ENCODE assay signal across 25 mouse cellular contexts in the genomic region with DNA sequence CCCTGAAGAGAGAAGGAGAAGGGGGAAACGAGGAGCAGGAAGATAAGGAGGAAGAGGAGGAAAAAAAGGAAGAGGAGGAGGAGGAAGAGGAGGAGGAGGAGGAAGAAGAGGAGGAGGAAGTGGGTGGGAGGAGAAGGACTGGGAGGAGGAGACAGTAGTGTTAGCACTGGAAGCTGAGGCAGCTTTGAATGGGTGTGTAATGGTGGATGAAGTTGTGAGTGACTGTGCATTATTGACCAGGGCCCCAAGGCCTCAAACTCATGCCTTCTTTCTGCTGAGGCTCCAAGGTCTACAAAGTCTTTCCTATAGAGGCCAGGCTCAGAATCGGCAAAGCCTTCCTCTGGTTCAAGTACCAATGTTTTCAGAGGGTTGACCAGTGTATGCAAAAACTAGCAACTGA. TPM values are rescaled to one million over a fixed set of nuclear protein-coding genes. Genes with fewer than 3 reads are reported as not detected.
DNase-seq lines count a peak whose midpoint lies in the region; ATAC-seq and TF ChIP-seq lines count a peak whose summit lies in the region.
"Had no signal": no experiment of that assay in that cellular context is flagged by ENCODE, and none has a peak within 500 bp of the region (broad histone marks: within the 10 kb centered on the region; RNA-seq: fewer than 3 reads in every experiment).

No protein-coding gene starts in this region.

- peak; percentile 68 for ATAC-seq in liver, embryonic 12.5 days
- peak; percentile 68 for ATAC-seq in liver, embryonic 16.5 days (ENCODE audit: low read depth)
- ATAC-seq in hindbrain, embryonic 16.5 days, result no peak
- ATAC-seq: forebrain, embryonic 14.5 days; hindbrain, postnatal 0 days had no signal

- H3K4me1 ChIP-seq in MEL (ENCODE audit: control insufficient read depth in 1 of 2, insufficient read depth in 2 of 2, low read length in 2 of 2), result peaks cover 14 to 21% of the 10 kb centered on the region in 2 experiments
- peaks cover 31% of the 10 kb centered on the region for H3K4me1 ChIP-seq in bone marrow macrophage, adult 2 months (ENCODE audit: control insufficient read depth, insufficient read depth, low read length)
- peaks cover 42% of the 10 kb centered on the region for H3K4me1 ChIP-seq in liver, embryonic 12.5 days
- peaks cover 36% of the 10 kb centered on the region for H3K4me1 ChIP-seq in liver, embryonic 16.5 days (ENCODE audit: control insufficient read depth, low read depth, low read length)
- H3K4me1 ChIP-seq in hindbrain, embryonic 16.5 days (ENCODE audit: control insufficient read depth, insufficient read depth, low read depth, low read length), result no peaks in the 10 kb centered on the region
- H3K4me1 ChIP-seq: embryonic facial prominence, embryonic 13.5 days; hindbrain, embryonic 12.5 days had no signal

- H3K36me3 ChIP-seq in MEL (ENCODE audit: control insufficient read depth in 1 of 2, insufficient read depth in 2 of 2, low read length in 2 of 2), result peaks cover 0 to 15% of the 10 kb centered on the region in 2 experiments; a peak in 2 of 4 replicates
- no peaks in the 10 kb centered on the region for H3K36me3 ChIP-seq in liver, embryonic 12.5 days
- no peaks in the 10 kb centered on the region for H3K36me3 ChIP-seq in liver, embryonic 16.5 days (ENCODE audit: control insufficient read depth, insufficient read depth)
- no peaks in the 10 kb centered on the region for H3K36me3 ChIP-seq in hindbrain, embryonic 16.5 days (ENCODE audit: control insufficient read depth, insufficient read depth, low read length)
- H3K36me3 ChIP-seq: embryonic facial prominence, embryonic 13.5 days; forebrain, embryonic 10.5 days; hindbrain, embryonic 12.5 days had no signal

- TF ChIP-seq CTCF in MEL (IDR thresholded peaks at IDR 0.05 in 2 of 3, conservative IDR thresholded peaks at IDR 0.05 in 1 of 3; ENCODE audit: control insufficient read depth in 1 of 3, insufficient read depth in 1 of 3, low read depth in 2 of 3, low read length in 3 of 3, poor library complexity in 1 of 3, severe bottlenecking in 1 of 3), result no peak
- no peak for TF ChIP-seq CTCF in bone marrow macrophage, adult 2 months (IDR thresholded peaks at IDR 0.05; ENCODE audit: low read depth, low read length)

- no peak for TF ChIP-seq RAD21 in MEL (IDR thresholded peaks at IDR 0.05; ENCODE audit: low read depth, low read length)

- no peak for TF ChIP-seq EP300 in MEL (IDR thresholded peaks at IDR 0.05; ENCODE audit: low read depth in 1 of 2, low read length in 2 of 2)

- H3K4me3 ChIP-seq in MEL (ENCODE audit: control insufficient read depth in 1 of 2, insufficient read depth in 1 of 2, low read depth in 2 of 2, low read length in 2 of 2), result no peak overlapping the region
- H3K4me3 ChIP-seq in bone marrow macrophage, adult 2 months (ENCODE audit: insufficient read depth, low read length), result no peak overlapping the region
- no peak overlapping the region for H3K4me3 ChIP-seq in liver, embryonic 12.5 days
- no peak overlapping the region for H3K4me3 ChIP-seq in liver, embryonic 16.5 days (ENCODE audit: low read depth, low read length)
- H3K4me3 ChIP-seq in hindbrain, embryonic 16.5 days (ENCODE audit: low read length), result no peak overlapping the region
- H3K4me3 ChIP-seq: embryonic facial prominence, embryonic 13.5 days; forebrain, embryonic 10.5 days; gastrocnemius, adult 2 months; hindbrain, embryonic 12.5 days had no signal

- no peak overlapping the region for H3K9ac ChIP-seq in MEL (ENCODE audit: control insufficient read depth, low read depth, low read length, poor library complexity, severe bottlenecking)
- H3K9ac ChIP-seq in liver, embryonic 12.5 days, result no peak overlapping the region
- no peak overlapping the region for H3K9ac ChIP-seq in liver, embryonic 16.5 days (ENCODE audit: low read depth, low read length)
- no peak overlapping the region for H3K9ac ChIP-seq in hindbrain, embryonic 16.5 days (ENCODE audit: low read depth, low read length)
- H3K9ac ChIP-seq: embryonic facial prominence, embryonic 13.5 days; hindbrain, embryonic 12.5 days had no signal

- no peaks in the 10 kb centered on the region for H3K9me3 ChIP-seq in MEL (replicated peaks; ENCODE audit: insufficient read depth, low read length)
- H3K9me3 ChIP-seq in liver, embryonic 12.5 days (replicated peaks), result no peaks in the 10 kb centered on the region; the same call in 1 of the 2 replicates
- no peaks in the 10 kb centered on the region for H3K9me3 ChIP-seq in liver, embryonic 16.5 days (replicated peaks; ENCODE audit: control insufficient read depth, low read length)
- H3K9me3 ChIP-seq in hindbrain, embryonic 16.5 days (ENCODE audit: control insufficient read depth, low read length), result peaks cover 2% of the 10 kb centered on the region; the same call in 1 of the 2 replicates
- H3K9me3 ChIP-seq: embryonic facial prominence, embryonic 13.5 days; hindbrain, embryonic 12.5 days had no signal

- WGBS in liver, embryonic 12.5 days (ENCODE audit: insufficient replicate concordance), result 50% methylated on average over 2 of the region's 2 CpGs
- WGBS in liver, embryonic 16.5 days (ENCODE audit: insufficient replicate concordance), result 44% methylated on average over 2 of the region's 2 CpGs
- WGBS in hindbrain, embryonic 16.5 days, result 80% methylated on average over 2 of the region's 2 CpGs

- TF ChIP-seq POLR2A in MEL (IDR thresholded peaks at IDR 0.05; ENCODE audit: control insufficient read depth in 1 of 2, insufficient read depth in 1 of 2, low read depth in 1 of 2, low read length in 2 of 2, poor library complexity in 1 of 2), result no peak
- TF ChIP-seq POLR2A in bone marrow macrophage, adult 2 months (IDR thresholded peaks at IDR 0.05; ENCODE audit: borderline replicate concordance, low read depth, low read length), result no peak

- no peaks in the 10 kb centered on the region for H3K79me2 ChIP-seq in MEL (ENCODE audit: control insufficient read depth, insufficient read depth, low read length, poor library complexity)

- H3K4me2 ChIP-seq in liver, embryonic 12.5 days, result no peak overlapping the region
- H3K4me2 ChIP-seq in liver, embryonic 16.5 days (ENCODE audit: low read depth, low read length), result no peak overlapping the region
- no peak overlapping the region for H3K4me2 ChIP-seq in hindbrain, embryonic 16.5 days (ENCODE audit: low read length)
- H3K4me2 ChIP-seq: embryonic facial prominence, embryonic 13.5 days; hindbrain, embryonic 12.5 days had no signal

- no peak for DNase-seq in MEL (ENCODE audit: low read depth, low spot score)
- DNase-seq in ovary, postnatal 36 days (ENCODE audit: low spot score), result no peak
- no peak for DNase-seq in Muller cell, postnatal 12 days (ENCODE audit: inconsistent ontology term)
- DNase-seq: adrenal gland, postnatal 10 days; cerebellum, adult 11-12 months; cerebellum, adult 9-10 months; cerebellum, postnatal 25 days; gastrocnemius, adult 2 months; gastrocnemius, postnatal 36 days; heart, adult 11 months; heart, postnatal 10 days; heart, postnatal 4 days had no signal

- H3K27me3 ChIP-seq in MEL (ENCODE audit: control insufficient read depth in 1 of 2, insufficient read depth in 2 of 2, low read length in 2 of 2), result no peaks in the 10 kb centered on the region
- H3K27me3 ChIP-seq in liver, embryonic 12.5 days (replicated peaks), result no peaks in the 10 kb centered on the region
- no peaks in the 10 kb centered on the region for H3K27me3 ChIP-seq in liver, embryonic 16.5 days (ENCODE audit: control insufficient read depth, insufficient read depth, low read depth, low read length)
- no peaks in the 10 kb centered on the region for H3K27me3 ChIP-seq in hindbrain, embryonic 16.5 days (replicated peaks; ENCODE audit: control insufficient read depth, insufficient read depth, low read length)
- H3K27me3 ChIP-seq: embryonic facial prominence, embryonic 13.5 days had no signal

- H3K27ac ChIP-seq in MEL (ENCODE audit: control insufficient read depth, low read depth, low read length), result peak overlapping the region; percentile 19
- H3K27ac ChIP-seq in bone marrow macrophage, adult 2 months (ENCODE audit: insufficient read depth, low read depth, low read length), result peak overlapping the region; percentile 64
- peak overlapping the region; percentile 62 for H3K27ac ChIP-seq in liver, embryonic 12.5 days
- peak overlapping the region; percentile 93 for H3K27ac ChIP-seq in liver, embryonic 16.5 days (ENCODE audit: low read length)
- H3K27ac ChIP-seq in hindbrain, embryonic 16.5 days (ENCODE audit: low read depth, low read length), result no peak overlapping the region
- H3K27ac ChIP-seq: embryonic facial prominence, embryonic 13.5 days; forebrain, embryonic 10.5 days; gastrocnemius, adult 2 months; hindbrain, embryonic 12.5 days; hindbrain, postnatal 0 days had no signal

RNA-seq across cellular contexts. Expression of a gene that starts 12.8 kb away (rescaled TPM):
- not detected in 2 replicates for total RNA-seq in MEL (2012; rRNA removed)
- not detected for polyA plus RNA-seq in MEL (2012; ENCODE audit: insufficient read depth in 1 of 2, insufficient read length in 2 of 2, low read depth in 1 of 2, low replicate concordance in 2 of 2, missing spikeins in 1 of 2)
- polyA plus RNA-seq in bone marrow macrophage, adult 2 months (2012; ENCODE audit: insufficient read depth, insufficient read length, missing spikeins), result 5.6 TPM in 2 replicates
- polyA plus RNA-seq in liver, embryonic 12.5 days (2016; fragmentation: Nextera tagmentation; extraction: Ambion mirVana), result not detected in 2 replicates
- polyA plus RNA-seq in liver, embryonic 16.5 days (2015; fragmentation: Nextera tagmentation; extraction: Ambion mirVana), result 0.14 TPM in 1 of 2 replicates, not detected in the other
- not detected in 2 replicates for polyA plus RNA-seq in hindbrain, embryonic 16.5 days (2015; fragmentation: Nextera tagmentation; extraction: Ambion mirVana)
- total RNA-seq: adrenal gland, postnatal 10 days; CH12.LX; gastrocnemius, adult 2 months; gastrocnemius, postnatal 36 days; heart, postnatal 10 days; heart, postnatal 4 days; hindbrain, postnatal 0 days had no signal
- polyA plus RNA-seq: cortical plate, adult 2 months; forebrain, embryonic 10.5 days; forebrain, embryonic 14.5 days; heart, embryonic 14.5 days; hindbrain, postnatal 0 days had no signal

RNA-seq across cellular contexts. Expression of a gene that starts 19.8 kb away (rescaled TPM):
- not detected in 2 replicates for total RNA-seq in MEL (2012; rRNA removed)
- polyA plus RNA-seq in MEL (2012; ENCODE audit: insufficient read depth in 1 of 2, insufficient read length in 2 of 2, low read depth in 1 of 2, low replicate concordance in 2 of 2, missing spikeins in 1 of 2), result under 1 TPM in 1 of 2 experiments, not detected in 1; 0.84 TPM
- polyA plus RNA-seq in bone marrow macrophage, adult 2 months (2012; ENCODE audit: insufficient read depth, insufficient read length, missing spikeins), result 10.2 and 13.8 TPM in 2 replicates
- 1.8 and 2.4 TPM in 2 replicates for polyA plus RNA-seq in liver, embryonic 12.5 days (2016; fragmentation: Nextera tagmentation; extraction: Ambion mirVana)
- 17.8 and 41.4 TPM in 2 replicates for polyA plus RNA-seq in liver, embryonic 16.5 days (2015; fragmentation: Nextera tagmentation; extraction: Ambion mirVana)
- polyA plus RNA-seq in hindbrain, embryonic 16.5 days (2015; fragmentation: Nextera tagmentation; extraction: Ambion mirVana), result 2.0 and 22.5 TPM in 2 replicates

RNA-seq across cellular contexts. Expression of a gene that starts 34.0 kb away (rescaled TPM):
- total RNA-seq in MEL (2012; rRNA removed), result 112 and 115 TPM in 2 replicates
- 100 to 1,000 TPM in 1 of 2 experiments, 10 to 100 TPM in 1; 89.3 to 179 TPM for polyA plus RNA-seq in MEL (2012; ENCODE audit: insufficient read depth in 1 of 2, insufficient read length in 2 of 2, low read depth in 1 of 2, low replicate concordance in 2 of 2, missing spikeins in 1 of 2)
- 2,800 and 3,060 TPM in 2 replicates for polyA plus RNA-seq in bone marrow macrophage, adult 2 months (2012; ENCODE audit: insufficient read depth, insufficient read length, missing spikeins)
- 289 and 295 TPM in 2 replicates for polyA plus RNA-seq in liver, embryonic 12.5 days (2016; fragmentation: Nextera tagmentation; extraction: Ambion mirVana)
- 408 and 415 TPM in 2 replicates for polyA plus RNA-seq in liver, embryonic 16.5 days (2015; fragmentation: Nextera tagmentation; extraction: Ambion mirVana)
- polyA plus RNA-seq in hindbrain, embryonic 16.5 days (2015; fragmentation: Nextera tagmentation; extraction: Ambion mirVana), result 356 and 378 TPM in 2 replicates

RNA-seq across cellular contexts. Expression of a gene that starts 38.8 kb away (rescaled TPM):
- total RNA-seq in MEL (2012; rRNA removed), result not detected in 2 replicates
- not detected for polyA plus RNA-seq in MEL (2012; ENCODE audit: insufficient read depth in 1 of 2, insufficient read length in 2 of 2, low read depth in 1 of 2, low replicate concordance in 2 of 2, missing spikeins in 1 of 2)
- 320 and 327 TPM in 2 replicates for polyA plus RNA-seq in bone marrow macrophage, adult 2 months (2012; ENCODE audit: insufficient read depth, insufficient read length, missing spikeins)
- 16.7 and 17.0 TPM in 2 replicates for polyA plus RNA-seq in liver, embryonic 12.5 days (2016; fragmentation: Nextera tagmentation; extraction: Ambion mirVana)
- 21.6 and 26.2 TPM in 2 replicates for polyA plus RNA-seq in liver, embryonic 16.5 days (2015; fragmentation: Nextera tagmentation; extraction: Ambion mirVana)
- 5.5 and 6.0 TPM in 2 replicates for polyA plus RNA-seq in hindbrain, embryonic 16.5 days (2015; fragmentation: Nextera tagmentation; extraction: Ambion mirVana)

RNA-seq across cellular contexts. Expression of a gene that starts 39.4 kb away (rescaled TPM):
- 3.2 and 8.1 TPM in 2 replicates for total RNA-seq in MEL (2012; rRNA removed)
- polyA plus RNA-seq in MEL (2012; ENCODE audit: insufficient read depth in 1 of 2, insufficient read length in 2 of 2, low read depth in 1 of 2, low replicate concordance in 2 of 2, missing spikeins in 1 of 2), result 10 to 100 TPM in 1 of 2 experiments, not detected in 1; 15.2 TPM
- 1.1 TPM in 1 of 2 replicates, not detected in the other for polyA plus RNA-seq in bone marrow macrophage, adult 2 months (2012; ENCODE audit: insufficient read depth, insufficient read length, missing spikeins)
- 1.4 TPM in 1 of 2 replicates, not detected in the other for polyA plus RNA-seq in liver, embryonic 12.5 days (2016; fragmentation: Nextera tagmentation; extraction: Ambion mirVana)
- 1.4 and 1.8 TPM in 2 replicates for polyA plus RNA-seq in liver, embryonic 16.5 days (2015; fragmentation: Nextera tagmentation; extraction: Ambion mirVana)
- 6.4 TPM in 1 of 2 replicates, not detected in the other for polyA plus RNA-seq in hindbrain, embryonic 16.5 days (2015; fragmentation: Nextera tagmentation; extraction: Ambion mirVana)
- total RNA-seq: hindbrain, postnatal 0 days had no signal
- polyA plus RNA-seq: embryonic facial prominence, embryonic 13.5 days; forebrain, embryonic 10.5 days; forebrain, embryonic 14.5 days; heart, embryonic 14.5 days; hindbrain, embryonic 12.5 days; intestine, embryonic 14.5 days had no signal
